Mouse (Mus musculus) thymus, adult 2 months (tissue): Measurements from ENCODE around the gene P2rx4. TPM values are rescaled to one million over a fixed set of nuclear protein-coding genes. Genes with fewer than 3 reads are reported as not detected.
A peak's percentile ranks its signal among the peaks of the same experiment; 100 is the strongest.

Source experiments
- DNase-seq: peaks from one replicate; pipeline ENCODE4 v3.0.0; 2021
- H3K27ac ChIP-seq: fragments of 200-500 bp; 2 replicates; pipeline ENCODE4 v1.5.1; 2012; ENCODE audit warnings: low read length, control low read depth; ENCODE audit not compliant: control insufficient read depth, insufficient read depth
- H3K27me3 ChIP-seq: fragments of 200-500 bp; 2 replicates; pipeline ENCODE4 v1.6.1; 2012; ENCODE audit warnings: mild to moderate bottlenecking, low read length, moderate library complexity, mixed read lengths; ENCODE audit not compliant: control insufficient read depth, insufficient read depth
- H3K36me3 ChIP-seq: fragments of 200-500 bp; 2 replicates; pipeline ENCODE4 v1.6.1; 2012; ENCODE audit warnings: mild to moderate bottlenecking, low read length, moderate library complexity; ENCODE audit not compliant: control insufficient read depth, insufficient read depth
- H3K4me1 ChIP-seq: fragments of 200-500 bp; replicated peaks from 2 replicates; pipeline ENCODE4 v1.6.1; 2012; ENCODE audit warnings: low read length; ENCODE audit not compliant: control insufficient read depth, insufficient read depth
- H3K4me3 ChIP-seq: fragments of 200-500 bp; 2 replicates; pipeline ENCODE4 v1.5.1; 2012; ENCODE audit warnings: mild to moderate bottlenecking, low read length, control low read depth, moderate library complexity; ENCODE audit not compliant: control insufficient read depth, insufficient read depth
- CTCF ChIP-seq: fragments of 200-500 bp; IDR thresholded peaks from 2 replicates; pipeline ENCODE4 v1.5.1; 2012; ENCODE audit warnings: mild to moderate bottlenecking, control low read depth, low read length, moderate library complexity, borderline replicate concordance; ENCODE audit not compliant: control insufficient read depth, poor library complexity, insufficient read depth; ENCODE audit errors: extremely low read depth
- POLR2A ChIP-seq: fragments of 200-500 bp; IDR thresholded peaks from 2 replicates; pipeline ENCODE4 v1.6.1; 2012; ENCODE audit warnings: mild to moderate bottlenecking, low read length, control low read depth, moderate library complexity; ENCODE audit not compliant: control insufficient read depth, poor library complexity, insufficient read depth; ENCODE audit errors: extremely low read depth
- WGBS: fragments of 180-500 bp; shearing (Covaris S2); methylation state at CpG from one replicate; pipeline ENCODE4 v1.1.7; 2018; 5-methylcytosine and 5-hydroxymethylcytosine counted together
- polyA plus RNA-seq: library from polyadenylated mRNA; depleted of rRNA; stranded (reverse); fragments of >200 nt; gene quantifications from 2 replicates; pipeline ENCODE4 v1.2.3, GENCODE M21; 2012

The P2rx4 gene
- polyA plus RNA-seq, 1 experiment: 51.4 TPM

DNA sequence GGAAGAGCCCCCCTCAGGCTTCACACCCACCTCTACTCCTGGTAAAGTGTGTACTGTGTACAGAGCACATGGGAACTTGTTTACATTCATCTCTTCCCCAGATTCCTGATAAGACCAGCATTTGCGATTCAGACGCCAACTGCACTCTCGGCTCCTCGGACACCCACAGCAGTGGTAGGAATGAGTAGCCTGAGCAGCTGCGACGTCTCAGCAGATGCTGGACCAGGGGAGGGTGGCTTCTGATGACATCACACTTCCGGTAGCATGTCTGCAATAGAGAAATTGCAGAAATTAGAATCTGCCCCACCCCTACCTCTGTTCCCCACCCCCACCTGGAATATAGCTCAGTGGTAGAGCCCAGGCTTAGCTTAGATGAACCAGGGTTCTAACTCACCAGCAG is 11.1 kb downstream of the P2rx4 start:
- Histone ChIP-seq H3K27me3 (no peaks in the 10 kb centered on the region), H3K27ac (no peak overlapping the region), H3K4me1 (peaks cover 23% of the 10 kb centered on the region), H3K36me3 (no peaks in the 10 kb centered on the region), H3K4me3 (no peak overlapping the region)
- TF ChIP-seq POLR2A (no peak), CTCF (no peak)
- DNase-seq: no peak
- WGBS: 46% methylated on average over 7 of the region's 7 CpGs

DNA sequence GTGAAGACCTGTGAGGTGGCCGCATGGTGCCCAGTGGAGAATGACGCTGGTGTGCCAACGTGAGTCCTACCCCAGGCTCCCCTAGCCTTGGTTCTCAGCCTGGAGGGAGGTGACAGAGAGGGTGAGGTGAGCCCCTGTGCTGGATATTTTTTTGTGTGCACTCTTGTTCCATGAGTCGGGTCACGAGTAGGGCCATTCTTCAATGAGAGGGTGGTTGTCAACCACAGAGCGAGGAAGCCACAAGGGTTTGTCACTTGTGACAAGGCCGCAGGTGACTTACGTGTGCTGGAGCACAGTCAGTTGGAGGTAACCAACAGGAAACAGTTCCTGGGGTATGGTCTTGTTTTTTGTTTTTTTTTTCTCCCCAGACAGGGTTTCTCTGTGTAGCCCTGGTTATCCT is 11.8 kb downstream of the P2rx4 start:
- TF ChIP-seq POLR2A: no peak
- no peak for TF ChIP-seq CTCF
- no peak for DNase-seq
- H3K36me3 ChIP-seq: no peaks in the 10 kb centered on the region
- WGBS: 13% methylated on average over 8 of the region's 8 CpGs
- H3K27ac ChIP-seq: peak overlapping the region; percentile 43; the same call in 1 of the 2 replicates
- peaks cover 23% of the 10 kb centered on the region for H3K4me1 ChIP-seq
- no peaks in the 10 kb centered on the region for H3K27me3 ChIP-seq
- H3K4me3 ChIP-seq: no peak overlapping the region

- Histone ChIP-seq H3K4me1 (0 out of 2 replicates have a peak, but pooled peaks cover 3% of the 10 kb centered on the region), H3K27me3 (no peaks in the 10 kb centered on the region), H3K27ac (no peak overlapping the region), H3K4me3 (no peak overlapping the region), H3K36me3 (no peaks in the 10 kb centered on the region)
- no peak for DNase-seq
- 92% methylated on average over 13 of the region's 13 CpGs for WGBS
- TF ChIP-seq POLR2A: no peak
- TF ChIP-seq CTCF: no peak
These were observed 18.1 kb downstream of the P2rx4 start for GRCm38 (mm10) chr5:122725453-122725852.

GRCm38 (mm10) chr5:122726068-122726467 is 18.7 kb downstream of the P2rx4 start:
- 27% methylated on average over 7 of the region's 7 CpGs for WGBS
- Histone ChIP-seq H3K36me3 (no peaks in the 10 kb centered on the region), H3K27me3 (no peaks in the 10 kb centered on the region), H3K4me3 (no peak overlapping the region), H3K4me1 (no peaks in the 10 kb centered on the region; the same call in 1 of the 2 replicates), H3K27ac (no peak overlapping the region)
- peak; percentile 71 for DNase-seq
- no peak for TF ChIP-seq CTCF
- TF ChIP-seq POLR2A: no peak

- no peak overlapping the region for H3K27ac ChIP-seq
These were observed 19.3 kb downstream of the P2rx4 start for GRCm38 (mm10) chr5:122726595-122726994.

DNA sequence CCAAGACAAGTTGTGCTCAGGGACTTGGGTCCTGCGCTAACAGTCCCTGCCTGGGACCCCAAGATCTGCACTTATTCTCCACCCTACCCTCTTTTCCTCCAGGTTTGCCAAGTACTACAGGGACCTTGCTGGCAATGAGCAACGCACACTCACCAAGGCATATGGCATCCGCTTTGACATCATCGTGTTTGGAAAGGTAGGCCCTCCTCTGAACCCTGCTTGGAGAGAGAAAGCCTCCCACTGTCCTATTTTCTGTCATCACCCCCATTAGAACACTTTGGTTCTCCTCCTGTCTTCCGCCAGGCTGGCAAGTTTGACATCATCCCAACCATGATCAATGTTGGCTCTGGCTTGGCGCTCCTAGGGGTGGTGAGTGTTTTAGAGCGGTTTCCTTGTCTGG is 19.8 kb downstream of the P2rx4 start:
- 97% methylated on average over 7 of the region's 7 CpGs for WGBS
- no peak for DNase-seq
- TF ChIP-seq POLR2A: no peak
- TF ChIP-seq CTCF: no peak
- no peak overlapping the region for H3K4me3 ChIP-seq
- H3K36me3 ChIP-seq: no peaks in the 10 kb centered on the region
- no peak overlapping the region for H3K27ac ChIP-seq
- peaks cover 8% of the 10 kb centered on the region for H3K4me1 ChIP-seq
- no peaks in the 10 kb centered on the region for H3K27me3 ChIP-seq

More at GRCm38 (mm10) chr5:122726595-122726994, 19.3 kb downstream of the P2rx4 start:
- WGBS: 93% methylated on average over 5 of the region's 5 CpGs
- TF ChIP-seq POLR2A (no peak), CTCF (no peak)
- H3K27me3 ChIP-seq: no peaks in the 10 kb centered on the region
- no peak overlapping the region for H3K4me3 ChIP-seq
- H3K36me3 ChIP-seq: no peaks in the 10 kb centered on the region
- peaks cover 5% of the 10 kb centered on the region for H3K4me1 ChIP-seq
- DNase-seq: no peak

DNA sequence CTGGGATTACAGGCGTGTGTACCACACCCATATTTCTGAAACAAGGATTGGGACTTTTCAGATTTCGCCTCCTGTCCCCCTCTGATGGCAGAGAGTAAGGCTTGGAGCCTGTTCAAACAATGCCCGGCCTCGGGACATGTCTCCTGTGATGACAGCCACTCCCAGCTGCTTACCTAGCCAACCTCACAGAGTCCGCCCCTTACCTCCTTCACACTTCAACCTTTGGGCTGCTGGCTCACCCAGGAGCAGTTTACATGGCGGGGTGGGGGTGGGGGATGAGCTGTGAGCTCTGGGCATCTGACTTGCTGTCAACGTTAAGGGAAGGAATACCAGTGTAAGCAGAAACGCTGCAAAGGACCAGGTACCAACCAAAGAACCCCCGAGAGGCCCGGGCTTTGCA is 23.4 kb downstream of the P2rx4 start:
- Histone ChIP-seq H3K36me3 (no peaks in the 10 kb centered on the region), H3K4me1 (peaks cover 32% of the 10 kb centered on the region), H3K27ac (no peak overlapping the region), H3K4me3 (no peak overlapping the region), H3K27me3 (no peaks in the 10 kb centered on the region)
- TF ChIP-seq CTCF (no peak), POLR2A (no peak)
- no peak for DNase-seq
- 86% methylated on average over 10 of the region's 10 CpGs for WGBS
